Mouse (Mus musculus) midbrain, embryonic 13.5 days (tissue): ENCODE data around the gene Plekhs1. TPM values are rescaled to one million over a fixed set of nuclear protein-coding genes. Genes with fewer than 3 reads are reported as not detected.

Experiments used
- ATAC-seq: fragments of 200-750 bp; cut with Nextera tagmentation; 2 replicates; pipeline ENCODE4 v1.8.0; 2017; ENCODE audit warnings: mild to moderate bottlenecking, moderate TSS enrichment, moderate library complexity
- H3K27ac ChIP-seq: fragments of 300-500 bp; sonication (generic); 2 replicates; pipeline ENCODE4 v1.5.1; 2015; ENCODE audit warnings: inconsistent platforms, mild to moderate bottlenecking, moderate library complexity
- H3K27me3 ChIP-seq: fragments of 300-500 bp; sonication (generic); 2 replicates; pipeline ENCODE4 v1.6.1; 2015; ENCODE audit warnings: mild to moderate bottlenecking, inconsistent platforms
- H3K36me3 ChIP-seq: fragments of 300-500 bp; sonication (generic); 2 replicates; pipeline ENCODE4 v1.6.1; 2015; ENCODE audit warnings: mild to moderate bottlenecking, inconsistent platforms
- H3K4me1 ChIP-seq: fragments of 300-500 bp; sonication (generic); replicated peaks from 2 replicates; pipeline ENCODE4 v1.6.1; 2015; ENCODE audit warnings: inconsistent platforms
- H3K4me2 ChIP-seq: fragments of 300-500 bp; sonication (generic); replicated peaks from 2 replicates; pipeline ENCODE4 v1.6.1; 2015; ENCODE audit warnings: moderate library complexity, mild to moderate bottlenecking, inconsistent platforms
- H3K4me3 ChIP-seq: fragments of 300-500 bp; sonication (generic); replicated peaks from 2 replicates; pipeline ENCODE4 v1.5.1; 2015; ENCODE audit warnings: mild to moderate bottlenecking, inconsistent platforms
- H3K9ac ChIP-seq: fragments of 300-500 bp; sonication (generic); replicated peaks from 2 replicates; pipeline ENCODE4 v1.6.1; 2015; ENCODE audit warnings: mild to moderate bottlenecking, inconsistent platforms
- H3K9me3 ChIP-seq: fragments of 300-500 bp; sonication (generic); 2 replicates; pipeline ENCODE4 v1.6.1; 2016; ENCODE audit warnings: mild to moderate bottlenecking, inconsistent platforms
- WGBS: fragments of 180-500 bp; shearing (Covaris S2); methylation state at CpG from one replicate; pipeline ENCODE4 v1.1.7; 2015; 5-methylcytosine and 5-hydroxymethylcytosine counted together
- polyA plus RNA-seq: library from polyadenylated mRNA; unstranded; fragments of >200 nt; fragmentation: Nextera tagmentation; extraction: Ambion mirVana; gene quantifications from 2 replicates; pipeline ENCODE4 v1.2.1, GENCODE M21; 2015

The Plekhs1 gene
- polyA plus RNA-seq, 1 experiment from 2014 or later: 0.07 TPM

GRCm38 (mm10) chr19:56438357-56439071 is 22.9 kb upstream of the Plekhs1 start:
- H3K4me3 ChIP-seq: no peak overlapping the region
- no peak for ATAC-seq
- H3K4me1 ChIP-seq: no peaks in the 10 kb centered on the region
- H3K36me3 ChIP-seq: no peaks in the 10 kb centered on the region
- no peak overlapping the region for H3K27ac ChIP-seq
- H3K4me2 ChIP-seq: no peak overlapping the region
- WGBS: 86% methylated on average over 7 of the region's 7 CpGs
- H3K9ac ChIP-seq: no peak overlapping the region
- H3K9me3 ChIP-seq: no peaks in the 10 kb centered on the region
- H3K27me3 ChIP-seq: no peaks in the 10 kb centered on the region

DNA sequence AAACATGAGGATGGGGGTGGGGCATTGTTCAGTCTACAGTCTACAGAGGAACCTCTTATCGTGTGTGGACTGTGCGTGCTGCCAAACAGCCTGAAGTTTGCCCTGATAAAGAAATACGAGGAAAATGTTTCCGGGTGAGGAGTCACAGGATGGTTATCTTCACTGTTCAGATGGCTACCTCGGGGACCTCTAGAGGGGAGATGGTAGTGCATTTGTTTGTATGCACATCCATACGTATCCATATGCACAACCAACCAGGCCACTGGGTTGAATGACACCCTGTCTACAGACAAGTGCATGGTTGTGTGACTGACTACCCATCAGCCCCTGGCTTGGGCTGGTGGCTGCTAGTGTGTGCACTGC is 22.4 kb upstream of the Plekhs1 start:
- no peaks in the 10 kb centered on the region for H3K9me3 ChIP-seq
- no peaks in the 10 kb centered on the region for H3K4me1 ChIP-seq
- H3K36me3 ChIP-seq: no peaks in the 10 kb centered on the region
- no peak overlapping the region for H3K9ac ChIP-seq
- no peak overlapping the region for H3K4me3 ChIP-seq
- no peaks in the 10 kb centered on the region for H3K27me3 ChIP-seq
- no peak overlapping the region for H3K27ac ChIP-seq
- H3K4me2 ChIP-seq: no peak overlapping the region
- no peak for ATAC-seq
- WGBS: 92% methylated on average over 6 of the region's 6 CpGs

GRCm38 (mm10) chr19:56443445-56443844 is 18.0 kb upstream of the Plekhs1 start:
- 87% methylated on average over 14 of the region's 14 CpGs for WGBS
- Histone ChIP-seq H3K4me1 (peaks cover 10% of the 10 kb centered on the region; the same call in 1 of the 2 replicates), H3K9me3 (no peaks in the 10 kb centered on the region), H3K4me2 (no peak overlapping the region), H3K36me3 (no peaks in the 10 kb centered on the region), H3K9ac (no peak overlapping the region), H3K27ac (no peak overlapping the region), H3K4me3 (no peak overlapping the region), H3K27me3 (no peaks in the 10 kb centered on the region)
- ATAC-seq: no peak

DNA sequence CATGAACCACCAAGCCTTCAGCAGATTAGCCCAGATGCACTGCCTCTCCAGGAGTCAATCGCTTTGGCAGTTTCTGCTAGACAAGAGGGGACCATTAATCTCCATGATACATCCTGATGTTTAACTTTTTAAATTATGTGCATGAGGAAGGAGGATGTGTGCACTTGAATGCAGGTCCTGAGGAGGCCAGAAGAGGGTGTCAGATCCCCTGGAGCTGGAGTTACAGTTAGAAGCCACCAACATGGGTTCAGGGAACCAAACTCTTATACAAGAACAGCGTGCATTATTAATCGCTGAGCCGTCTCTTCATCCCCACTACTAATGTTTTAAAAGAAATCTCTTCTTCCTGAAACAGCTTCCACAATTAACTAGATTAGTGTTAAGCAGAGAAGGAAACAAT is 12.7 kb upstream of the Plekhs1 start:
- no peaks in the 10 kb centered on the region for H3K36me3 ChIP-seq
- no peak overlapping the region for H3K4me3 ChIP-seq
- no peaks in the 10 kb centered on the region for H3K9me3 ChIP-seq
- H3K27ac ChIP-seq: no peak overlapping the region
- peaks cover 10% of the 10 kb centered on the region; the same call in 1 of the 2 replicates for H3K4me1 ChIP-seq
- H3K27me3 ChIP-seq: 0 out of 2 replicates have a peak, but pooled peaks cover 2% of the 10 kb centered on the region
- ATAC-seq: no peak
- 95% methylated on average over 4 of the region's 4 CpGs for WGBS
- H3K4me2 ChIP-seq: no peak overlapping the region
- no peak overlapping the region for H3K9ac ChIP-seq

DNA sequence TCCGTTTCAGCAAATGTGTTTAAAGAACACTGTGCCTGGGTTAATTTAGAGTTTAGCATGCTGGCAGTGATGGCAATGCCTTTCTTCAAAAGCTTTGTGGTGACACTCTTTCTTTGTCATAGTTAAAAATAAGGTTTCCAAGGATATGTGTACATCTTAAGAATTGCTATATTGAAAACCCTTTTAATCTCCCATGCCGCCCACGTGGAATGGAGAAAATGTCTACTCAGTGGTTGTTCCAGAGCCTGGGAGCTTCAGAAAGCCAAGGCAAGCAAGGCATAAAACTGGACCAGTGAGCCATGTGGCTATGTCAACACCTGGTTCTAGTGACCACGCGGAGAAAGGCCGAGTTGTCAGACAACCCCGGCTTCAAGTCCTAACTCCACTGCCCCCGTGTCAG is 11.9 kb upstream of the Plekhs1 start:
- Histone ChIP-seq H3K27me3 (0 out of 2 replicates have a peak, but pooled peaks cover 3% of the 10 kb centered on the region), H3K9ac (no peak overlapping the region), H3K4me1 (peaks cover 10% of the 10 kb centered on the region; the same call in 1 of the 2 replicates), H3K4me3 (no peak overlapping the region), H3K4me2 (no peak overlapping the region), H3K27ac (no peak overlapping the region), H3K36me3 (no peaks in the 10 kb centered on the region), H3K9me3 (no peaks in the 10 kb centered on the region)
- ATAC-seq: no peak
- WGBS: 90% methylated on average over 8 of the region's 8 CpGs

- ATAC-seq: no peak
- H3K4me3 ChIP-seq: no peak overlapping the region
Measured at GRCm38 (mm10) chr19:56450892-56451291, 10.5 kb upstream of the Plekhs1 start.

DNA sequence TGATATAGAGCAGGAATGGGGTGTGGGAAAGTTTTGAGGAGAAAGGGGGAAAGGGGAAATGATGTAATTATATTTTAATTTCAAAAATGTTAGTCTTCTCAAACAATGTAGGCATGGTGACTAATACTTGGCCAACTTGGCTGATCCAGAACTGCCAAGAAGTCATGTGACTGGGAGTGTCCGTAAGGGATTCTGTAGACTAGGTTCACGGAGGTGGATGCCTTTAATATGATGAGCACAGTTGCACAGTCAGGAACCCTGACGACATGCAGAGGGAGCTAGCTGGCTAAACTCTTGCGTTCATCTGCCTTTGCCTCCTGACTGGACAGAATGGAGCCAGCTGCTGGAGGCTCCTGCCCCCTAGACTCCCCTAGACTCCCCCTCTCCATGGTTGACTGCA is 9.6 kb upstream of the Plekhs1 start:
- WGBS: 85% methylated on average over 4 of the region's 4 CpGs
- H3K4me3 ChIP-seq: no peak overlapping the region

More at GRCm38 (mm10) chr19:56450892-56451291, 10.5 kb upstream of the Plekhs1 start:
- Histone ChIP-seq H3K9me3 (no peaks in the 10 kb centered on the region), H3K36me3 (no peaks in the 10 kb centered on the region), H3K4me1 (no peaks in the 10 kb centered on the region), H3K9ac (no peak overlapping the region), H3K27ac (no peak overlapping the region), H3K4me2 (no peak overlapping the region), H3K27me3 (0 out of 2 replicates have a peak, but pooled peaks cover 3% of the 10 kb centered on the region)
- WGBS: 90% methylated on average over 5 of the region's 5 CpGs

DNA sequence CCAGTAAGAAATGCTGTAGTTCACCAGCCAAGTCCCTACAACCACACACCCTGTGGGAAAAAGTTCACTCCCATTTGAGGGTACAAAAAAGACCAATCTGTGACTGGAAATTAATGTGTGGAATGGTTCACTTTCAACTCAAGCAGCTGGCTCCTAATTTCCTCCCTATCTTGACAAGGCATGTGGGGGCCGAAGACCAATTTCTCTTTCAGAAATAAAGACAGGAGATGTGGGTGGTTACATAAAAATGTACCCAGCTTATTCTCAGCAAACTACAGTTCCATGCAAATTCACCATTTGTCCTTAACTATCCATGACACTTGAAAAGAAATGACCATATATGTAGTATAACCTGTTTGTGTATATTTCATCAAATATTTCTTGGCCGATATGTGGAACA is 9.0 kb upstream of the Plekhs1 start:
- H3K4me2 ChIP-seq: no peak overlapping the region
- H3K9ac ChIP-seq: no peak overlapping the region
- WGBS: 93% methylated on average over 2 of the region's 2 CpGs
- H3K9me3 ChIP-seq: no peaks in the 10 kb centered on the region
- no peak for ATAC-seq
- no peaks in the 10 kb centered on the region for H3K36me3 ChIP-seq
- 0 out of 2 replicates have a peak, but pooled peaks cover 3% of the 10 kb centered on the region for H3K27me3 ChIP-seq
- H3K4me3 ChIP-seq: no peak overlapping the region
- H3K4me1 ChIP-seq: no peaks in the 10 kb centered on the region
- no peak overlapping the region for H3K27ac ChIP-seq

More for the DNA sequence above, 9.6 kb upstream of the Plekhs1 start:
- no peaks in the 10 kb centered on the region for H3K36me3 ChIP-seq
- H3K9ac ChIP-seq: no peak overlapping the region
- no peaks in the 10 kb centered on the region for H3K9me3 ChIP-seq
- ATAC-seq: no peak
- no peak overlapping the region for H3K4me2 ChIP-seq
- no peaks in the 10 kb centered on the region for H3K4me1 ChIP-seq
- 0 out of 2 replicates have a peak, but pooled peaks cover 3% of the 10 kb centered on the region for H3K27me3 ChIP-seq
- no peak overlapping the region for H3K27ac ChIP-seq

GRCm38 (mm10) chr19:56454862-56455261 is 6.6 kb upstream of the Plekhs1 start:
- Histone ChIP-seq H3K36me3 (no peaks in the 10 kb centered on the region), H3K27ac (no peak overlapping the region), H3K27me3 (0 out of 2 replicates have a peak, but pooled peaks cover 3% of the 10 kb centered on the region), H3K4me2 (no peak overlapping the region), H3K4me1 (no peaks in the 10 kb centered on the region), H3K4me3 (no peak overlapping the region), H3K9ac (no peak overlapping the region), H3K9me3 (no peaks in the 10 kb centered on the region)
- no peak for ATAC-seq
- WGBS: 83% methylated on average over 4 of the region's 4 CpGs

GRCm38 (mm10) chr19:56455369-56455768 is 6.1 kb upstream of the Plekhs1 start:
- Histone ChIP-seq H3K27ac (no peak overlapping the region), H3K9ac (no peak overlapping the region), H3K4me1 (no peaks in the 10 kb centered on the region), H3K36me3 (no peaks in the 10 kb centered on the region), H3K9me3 (no peaks in the 10 kb centered on the region), H3K4me2 (no peak overlapping the region), H3K27me3 (0 out of 2 replicates have a peak, but pooled peaks cover 3% of the 10 kb centered on the region), H3K4me3 (no peak overlapping the region)
- WGBS: 46% methylated on average over 2 of the region's 2 CpGs
- no peak for ATAC-seq

- ATAC-seq: no peak
- H3K27me3 ChIP-seq: 0 out of 2 replicates have a peak, but pooled peaks cover 3% of the 10 kb centered on the region
- H3K9ac ChIP-seq: no peak overlapping the region
- H3K36me3 ChIP-seq: no peaks in the 10 kb centered on the region
- H3K4me1 ChIP-seq: no peaks in the 10 kb centered on the region
- WGBS: 86% methylated on average over 4 of the region's 4 CpGs
- H3K27ac ChIP-seq: no peak overlapping the region
- no peak overlapping the region for H3K4me2 ChIP-seq
- no peak overlapping the region for H3K4me3 ChIP-seq
- no peaks in the 10 kb centered on the region for H3K9me3 ChIP-seq
Measured at GRCm38 (mm10) chr19:56457569-56457968, 3.9 kb upstream of the Plekhs1 start.

DNA sequence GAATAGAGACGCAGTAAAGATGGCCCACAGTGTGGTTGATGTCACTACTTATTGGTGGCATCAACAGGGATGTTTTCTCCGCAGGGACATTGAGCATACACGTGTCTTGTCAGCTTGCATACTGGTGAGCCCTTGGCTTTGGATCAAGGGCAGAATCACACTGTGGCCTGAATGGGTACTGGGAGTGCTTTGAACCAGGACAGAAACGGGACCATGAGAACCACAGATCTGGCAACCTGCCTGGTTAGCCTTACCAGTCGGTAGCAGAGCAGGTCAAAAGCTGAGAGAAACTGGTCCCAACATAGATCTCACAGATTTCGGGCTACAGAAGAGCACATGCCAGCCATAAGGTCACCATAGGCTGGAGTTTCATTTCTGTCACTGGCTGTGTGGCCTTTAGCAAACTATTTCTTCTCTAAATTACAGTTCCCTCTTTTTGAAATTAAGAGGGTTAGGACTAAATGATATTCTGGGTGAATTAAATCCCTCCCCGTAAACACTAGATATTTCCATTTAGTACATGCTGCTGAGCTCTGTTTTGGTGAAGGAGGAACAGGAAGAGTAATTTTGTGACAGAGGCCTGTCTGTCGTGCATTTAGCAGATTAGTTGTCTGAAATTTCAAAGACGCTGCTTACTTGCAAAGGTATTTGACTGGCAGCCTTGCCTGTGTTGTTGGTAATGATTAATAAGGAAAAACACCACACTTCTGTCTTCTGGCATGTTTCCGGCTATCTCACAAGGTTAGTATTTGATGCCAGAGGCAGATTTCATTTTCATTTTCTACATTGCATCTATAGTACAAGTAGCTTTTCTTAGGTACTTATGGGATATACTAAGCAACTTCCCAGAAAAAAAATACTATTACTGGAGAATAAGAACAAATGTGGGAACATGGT is 2.0 kb upstream of the Plekhs1 start:
- H3K4me2 ChIP-seq: no peak overlapping the region
- no peaks in the 10 kb centered on the region for H3K36me3 ChIP-seq
- H3K27ac ChIP-seq: no peak overlapping the region
- H3K9me3 ChIP-seq: no peaks in the 10 kb centered on the region
- 86% methylated on average over 10 of the region's 10 CpGs for WGBS
- no peaks in the 10 kb centered on the region for H3K4me1 ChIP-seq
- H3K27me3 ChIP-seq: no peaks in the 10 kb centered on the region
- no peak for ATAC-seq
- no peak overlapping the region for H3K9ac ChIP-seq
- H3K4me3 ChIP-seq: no peak overlapping the region
